ENCODE assay signal across 18 mouse cellular contexts in genomic region chr2:167910178-167910540, GRCm38 (mm10). TPM values are rescaled to one million over a fixed set of nuclear protein-coding genes. Genes with fewer than 3 reads are reported as not detected.
DNase-seq lines count a peak whose midpoint lies in the region; ATAC-seq and TF ChIP-seq lines count a peak whose summit lies in the region.
"Had no signal": no experiment of that assay in that cellular context is flagged by ENCODE, and none has a peak within 500 bp of the region (broad histone marks: within the 10 kb centered on the region; RNA-seq: fewer than 3 reads in every experiment).

No protein-coding gene starts in this region.

- dilution Hi-C loops in CH12.LX (cut with MboI; ENCODE audit: extremely low pct_ligation_motif_present, extremely low pct_unique_long_range_greater_than_20kb, low sequenced_read_pairs), result no loop called here

- peak overlapping the region; percentile 47; the same call in 1 of the 2 replicates for H3K27ac ChIP-seq in CH12.LX (ENCODE audit: insufficient read depth, low read depth)
- H3K27ac ChIP-seq: embryonic facial prominence, embryonic 13.5 days; forebrain, embryonic 12.5 days; heart, adult 2 months; heart, embryonic 13.5 days; hindbrain, embryonic 15.5 days had no signal

- peak; percentile 35 for ATAC-seq in inflammation-experienced regulatory T-cells, adult 6 months
- ATAC-seq: forebrain, embryonic 16.5 days had no signal

- in situ Hi-C loops in CH12.LX (cut with MboI; ENCODE audit: low pct_ligation_motif_present, low pct_unique_long_range_greater_than_20kb, low sequenced_read_pairs), result no loop called here

- H3K4me1 ChIP-seq in CH12.LX (ENCODE audit: control insufficient read depth in 1 of 2, insufficient read depth in 2 of 2), result peaks cover 14 to 44% of the 10 kb centered on the region in 2 experiments; a peak in 3 of 4 replicates
- H3K4me1 ChIP-seq: embryonic facial prominence, embryonic 13.5 days; forebrain, embryonic 12.5 days; heart, embryonic 13.5 days; hindbrain, embryonic 15.5 days had no signal

- peaks cover 25% of the 10 kb centered on the region for H3K9me3 ChIP-seq in CH12.LX (replicated peaks; ENCODE audit: low read length)
- H3K9me3 ChIP-seq: embryonic facial prominence, embryonic 13.5 days; forebrain, embryonic 12.5 days; hindbrain, embryonic 15.5 days had no signal

- no peak for TF ChIP-seq CTCF in CH12.LX (conservative IDR thresholded peaks at IDR 0.05 in 1 of 2, IDR thresholded peaks at IDR 0.05 in 1 of 2; ENCODE audit: low read depth in 2 of 2, low read length in 2 of 2)

- DNase-seq in A20 (ENCODE audit: low read depth, low spot score) (peak; percentile 67), CH12.LX (ENCODE audit: extremely low read depth) (peak; percentile 55)
- DNase-seq in splenic B cell, adult 2 months (ENCODE audit: low read depth, low spot score), result peak; percentile 73
- no peak for DNase-seq in cerebellum, postnatal 25 days
- DNase-seq in urinary bladder, postnatal 4 days (ENCODE audit: low spot score in 2 of 2), result no peak
- DNase-seq: adrenal gland, adult 2 months; adrenal gland, postnatal 25 days; cerebellum, adult 2 months; cerebellum, postnatal 10 days; gastrocnemius, postnatal 10 days; heart, adult 2 months; heart, postnatal 36 days had no signal

- no peak overlapping the region for H3K4me3 ChIP-seq in CH12.LX (replicated peaks in 1 of 3; ENCODE audit: low read depth in 2 of 3, low read length in 2 of 3, poor library complexity in 1 of 3)
- H3K4me3 ChIP-seq: embryonic facial prominence, embryonic 13.5 days; forebrain, embryonic 12.5 days; heart, adult 2 months; heart, embryonic 13.5 days; hindbrain, embryonic 15.5 days had no signal

- TF ChIP-seq RAD21 in CH12.LX (IDR thresholded peaks at IDR 0.05; ENCODE audit: low read depth, low read length), result no peak

- TF ChIP-seq POLR2A in CH12.LX (IDR thresholded peaks at IDR 0.05; ENCODE audit: low read depth, low read length), result no peak

- no peak overlapping the region for H3K9ac ChIP-seq in CH12.LX (ENCODE audit: insufficient read depth, low read depth)
- H3K9ac ChIP-seq: embryonic facial prominence, embryonic 13.5 days; forebrain, embryonic 12.5 days; heart, embryonic 13.5 days; hindbrain, embryonic 15.5 days had no signal

- peak; percentile 43; the same call in 1 of the 2 replicates for TF ChIP-seq EP300 in CH12.LX (IDR thresholded peaks at IDR 0.05; ENCODE audit: low read length)

- 0 out of 2 replicates have a peak overlapping the region, but pooled peaks have one; percentile 5 for H3K4me2 ChIP-seq in CH12.LX (ENCODE audit: insufficient read depth, low read depth, poor library complexity, severe bottlenecking)
- H3K4me2 ChIP-seq: embryonic facial prominence, embryonic 13.5 days; forebrain, embryonic 12.5 days; heart, embryonic 13.5 days; hindbrain, embryonic 15.5 days had no signal

- H3K36me3 ChIP-seq in CH12.LX (replicated peaks in 1 of 2; ENCODE audit: control insufficient read depth in 1 of 2, insufficient read depth in 1 of 2, low read length in 1 of 2), result no peaks in the 10 kb centered on the region
- no peaks in the 10 kb centered on the region for H3K36me3 ChIP-seq in splenic B cell, adult 2 months (ENCODE audit: control insufficient read depth, insufficient read depth, low read length, poor library complexity, severe bottlenecking)
- H3K36me3 ChIP-seq: embryonic facial prominence, embryonic 13.5 days; forebrain, embryonic 12.5 days; heart, embryonic 13.5 days; hindbrain, embryonic 15.5 days had no signal

- H3K27me3 ChIP-seq in CH12.LX (replicated peaks), result no peaks in the 10 kb centered on the region
- no peaks in the 10 kb centered on the region for H3K27me3 ChIP-seq in splenic B cell, adult 2 months (ENCODE audit: control insufficient read depth, insufficient read depth, low read length, poor library complexity, severe bottlenecking)
- H3K27me3 ChIP-seq: embryonic facial prominence, embryonic 13.5 days; forebrain, embryonic 12.5 days; hindbrain, embryonic 15.5 days had no signal

- no peaks in the 10 kb centered on the region for H3K79me2 ChIP-seq in CH12.LX (replicated peaks; ENCODE audit: control insufficient read depth, extremely low read depth, insufficient read depth, poor library complexity, severe bottlenecking)

TF ChIP-seq in CH12.LX, 34 proteins besides CTCF, POLR2A, EP300 and RAD21:
- TF ChIP-seq HCFC1 (IDR thresholded peaks at IDR 0.05; ENCODE audit: low read depth, low read length), result no peak
- TF ChIP-seq JUND (conservative IDR thresholded peaks at IDR 0.05; ENCODE audit: low read depth, low read length), result no peak
- no peak for TF ChIP-seq ZKSCAN1 (IDR thresholded peaks at IDR 0.05; ENCODE audit: borderline replicate concordance, low read depth, low read length)
- no peak for TF ChIP-seq NELFE (IDR thresholded peaks at IDR 0.05; ENCODE audit: low read depth, low read length)
- TF ChIP-seq PAX5 (IDR thresholded peaks at IDR 0.05; ENCODE audit: low read length), result no peak
- 0 out of 2 replicates have a peak, but pooled peaks have one; percentile 3 for TF ChIP-seq MAZ (IDR thresholded peaks at IDR 0.05; ENCODE audit: low read depth, low read length)
- TF ChIP-seq MYC (IDR thresholded peaks at IDR 0.05; ENCODE audit: low read depth, low read length), result peak; percentile 93
- no peak for TF ChIP-seq ELF1 (IDR thresholded peaks at IDR 0.05; ENCODE audit: low read depth, low read length)
- TF ChIP-seq MAFK (IDR thresholded peaks at IDR 0.05; ENCODE audit: insufficient replicate concordance, low read length), result no peak
- TF ChIP-seq SIN3A (IDR thresholded peaks at IDR 0.05; ENCODE audit: low read length), result no peak; the same call in 1 of the 2 replicates
- no peak for TF ChIP-seq UBTF (IDR thresholded peaks at IDR 0.05; ENCODE audit: low read depth, low read length)
- TF ChIP-seq E2F4 (IDR thresholded peaks at IDR 0.05; ENCODE audit: insufficient replicate concordance, low read depth, low read length), result no peak
- no peak for TF ChIP-seq NRF1 (IDR thresholded peaks at IDR 0.05; ENCODE audit: low read depth, low read length)
- TF ChIP-seq IRF4 (IDR thresholded peaks at IDR 0.05; ENCODE audit: low read depth, low read length), result peak; percentile 74
- TF ChIP-seq ETS1 (conservative IDR thresholded peaks at IDR 0.05; ENCODE audit: low read depth, low read length), result peak; percentile 68
- TF ChIP-seq TCF12 (IDR thresholded peaks at IDR 0.05; ENCODE audit: low read depth, low read length), result peak; percentile 67; the same call in 1 of the 2 replicates
- no peak for TF ChIP-seq USF1 (IDR thresholded peaks at IDR 0.05; ENCODE audit: low read depth, low read length)
- peak; percentile 97 for TF ChIP-seq MAX (IDR thresholded peaks at IDR 0.05; ENCODE audit: low read length)
- TF ChIP-seq ZNF384 (IDR thresholded peaks at IDR 0.05; ENCODE audit: low read depth, low read length), result no peak
- TF ChIP-seq CHD1 (IDR thresholded peaks at IDR 0.05; ENCODE audit: low read depth, low read length), result no peak
- TF ChIP-seq JUN (IDR thresholded peaks at IDR 0.05; ENCODE audit: insufficient read depth, low read depth, low read length), result no peak
- no peak; the same call in 1 of the 2 replicates for TF ChIP-seq SMC3 (IDR thresholded peaks at IDR 0.05; ENCODE audit: low read depth, low read length)
- TF ChIP-seq TBP (conservative IDR thresholded peaks at IDR 0.05; ENCODE audit: low read depth, low read length), result no peak
- TF ChIP-seq GABPA (IDR thresholded peaks at IDR 0.05; ENCODE audit: insufficient replicate concordance, low read depth, low read length), result no peak
- no peak for TF ChIP-seq ZC3H11A (IDR thresholded peaks at IDR 0.05; ENCODE audit: low read depth, low read length)
- TF ChIP-seq USF2 (conservative IDR thresholded peaks at IDR 0.05; ENCODE audit: low read depth, low read length), result peak; percentile 18; the same call in 1 of the 2 replicates
- TF ChIP-seq MEF2A (IDR thresholded peaks at IDR 0.05; ENCODE audit: borderline replicate concordance, low read depth, low read length), result 0 out of 2 replicates have a peak, but pooled peaks have one; percentile 12
- no peak for TF ChIP-seq CHD2 (IDR thresholded peaks at IDR 0.05; ENCODE audit: low read length)
- TF ChIP-seq RCOR1 (conservative IDR thresholded peaks at IDR 0.05; ENCODE audit: low read depth, low read length), result no peak
- peak; percentile 84 for TF ChIP-seq MXI1 (IDR thresholded peaks at IDR 0.05; ENCODE audit: low read depth, low read length)
- TF ChIP-seq POLR2AphosphoS2 (IDR thresholded peaks at IDR 0.05; ENCODE audit: low read depth, low read length), result no peak
- TF ChIP-seq BHLHE40 (IDR thresholded peaks at IDR 0.05; ENCODE audit: low read depth, low read length), result peak; percentile 88
- TF ChIP-seq KAT2A (IDR thresholded peaks at IDR 0.05; ENCODE audit: insufficient replicate concordance, low read length), result no peak
- TF ChIP-seq ZMIZ1 (IDR thresholded peaks at IDR 0.05; ENCODE audit: low read depth, low read length), result no peak
TF ChIP-seq in CH12.LX: peak in this region for 10.

RNA-seq across cellular contexts. Expression of gene Ptpn1, which starts 21.7 kb away (rescaled TPM):
- total RNA-seq in CH12.LX (2012; rRNA removed) (77.6 and 90.0 TPM in 2 replicates), CH12.LX (2014; rRNA removed) (69.8 and 78.5 TPM in 2 replicates)
- 131 and 139 TPM in 2 replicates for polyA plus RNA-seq in CH12.LX (2012; ENCODE audit: insufficient read length, low read depth)
- 100 to 1,000 TPM; 121 to 180 (median 127) TPM for polyA plus RNA-seq in inflammation-experienced regulatory T-cells, adult 6 months (2017; shearing (Covaris generic))

Comparison
In these comparisons a context has a peak if more than half of its experiments do, and no peak if none do; other contexts are left out.
1. DNase-seq: peak in A20 (single experiment), CH12.LX (single experiment) and splenic B cell, adult 2 months (single experiment); none in cerebellum, postnatal 25 days (0 of 2) and urinary bladder, postnatal 4 days (0 of 2).